Mouse (Mus musculus) liver, adult 2 months (tissue): Measurements from ENCODE around the gene Spaca9. TPM values are rescaled to one million over a fixed set of nuclear protein-coding genes. Genes with fewer than 3 reads are reported as not detected.

Experiments used
- DNase-seq: peaks from one replicate; pipeline ENCODE4 v3.0.0-alpha.2; 2011; ENCODE audit warnings: low read depth, low spot score; ENCODE audit errors: extremely low read depth
- H3K27ac ChIP-seq: fragments of 200-500 bp; replicated peaks from 2 replicates; pipeline ENCODE4 v1.5.1; 2012; ENCODE audit warnings: low read depth, mild to moderate bottlenecking, control low read depth, inconsistent platforms, low read length; ENCODE audit not compliant: insufficient read depth
- H3K27me3 ChIP-seq: fragments of 200-500 bp; 2 replicates; pipeline ENCODE4 v1.6.1; 2012; ENCODE audit warnings: mild to moderate bottlenecking, moderate library complexity, low read length, inconsistent platforms; ENCODE audit not compliant: control insufficient read depth, insufficient read depth
- H3K36me3 ChIP-seq: fragments of 200-500 bp; 2 replicates; pipeline ENCODE4 v1.6.1; 2012; ENCODE audit warnings: low read length, inconsistent platforms; ENCODE audit not compliant: control insufficient read depth, insufficient read depth
- H3K4me1 ChIP-seq: fragments of 200-500 bp; 2 replicates; pipeline ENCODE4 v1.6.1; 2011; ENCODE audit warnings: low read length; ENCODE audit not compliant: control insufficient read depth, insufficient read depth
- H3K4me3 ChIP-seq: fragments of 200-500 bp; 2 replicates; pipeline ENCODE4 v1.5.1; 2011; ENCODE audit warnings: low read depth, mild to moderate bottlenecking, control low read depth, low read length, moderate library complexity; ENCODE audit not compliant: insufficient read depth
- H3K79me2 ChIP-seq: fragments of 200-500 bp; 2 replicates; pipeline ENCODE4 v1.6.1; 2012; ENCODE audit warnings: inconsistent platforms, mild to moderate bottlenecking, low read length, moderate library complexity; ENCODE audit not compliant: control insufficient read depth, insufficient read depth
- H3K9ac ChIP-seq: fragments of 200-500 bp; 2 replicates; pipeline ENCODE4 v1.6.1; 2012; ENCODE audit warnings: low read depth, mild to moderate bottlenecking, control low read depth, inconsistent platforms, low read length
- CTCF ChIP-seq: fragments of 200-500 bp; IDR thresholded peaks from 2 replicates; pipeline ENCODE4 v1.5.1; 2011; ENCODE audit warnings: low read depth, low read length, control low read depth
- POLR2A ChIP-seq: fragments of 200-500 bp; IDR thresholded peaks from 2 replicates; pipeline ENCODE4 v1.6.1; 2011; ENCODE audit warnings: low read length, control low read depth; ENCODE audit not compliant: insufficient read depth; ENCODE audit errors: extremely low read depth
- WGBS: fragments of 180-500 bp; shearing (Covaris S2); methylation state at CpG from one replicate; pipeline ENCODE4 v1.1.7; 2018; 5-methylcytosine and 5-hydroxymethylcytosine counted together
- polyA plus RNA-seq: library from polyadenylated mRNA; depleted of rRNA; stranded (reverse); fragments of >200 nt; gene quantifications from 2 replicates; pipeline ENCODE4 v1.2.3, GENCODE M21; 2012
- total RNA-seq: library from RNA; depleted of rRNA; stranded (reverse); fragments of >200 nt; gene quantifications from 2 replicates; pipeline ENCODE4 v1.2.3, GENCODE M21; 2014

The Spaca9 gene
- total and polyA plus RNA-seq, 2 experiments: 0.26 TPM; not detected in 1

DNA sequence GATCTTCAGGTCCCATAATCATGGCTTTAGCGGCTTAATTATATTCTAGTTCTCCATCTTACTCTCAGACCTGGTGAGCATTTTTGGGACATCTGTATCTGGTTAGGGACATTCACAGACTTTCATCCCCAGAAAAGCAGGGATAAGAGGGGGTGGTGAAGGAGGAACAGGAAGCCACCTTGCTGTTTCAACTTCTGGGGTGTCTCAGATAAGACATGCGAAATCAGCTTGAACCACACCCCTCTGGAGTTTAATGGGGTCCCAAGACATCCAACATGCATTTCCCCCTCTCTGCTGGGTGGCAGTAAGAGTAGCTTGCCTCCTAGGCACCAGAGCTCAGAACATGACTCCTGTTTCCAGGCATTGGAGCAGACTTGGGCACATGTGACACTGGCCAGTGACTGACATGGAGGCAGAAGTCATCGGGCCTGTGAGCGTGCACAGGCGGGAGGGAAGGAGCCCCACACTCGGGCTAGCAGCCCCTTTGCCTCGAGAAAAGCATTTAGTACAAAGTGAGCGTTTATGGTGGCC is 6.6 kb upstream of the Spaca9 start:
- 71% methylated on average over 8 of the region's 8 CpGs for WGBS
- H3K27ac ChIP-seq: no peak overlapping the region
- DNase-seq: no peak
- TF ChIP-seq POLR2A: no peak
- TF ChIP-seq CTCF: no peak
- H3K79me2 ChIP-seq: no peaks in the 10 kb centered on the region
- no peaks in the 10 kb centered on the region for H3K36me3 ChIP-seq
- no peak overlapping the region for H3K9ac ChIP-seq
- no peaks in the 10 kb centered on the region for H3K4me1 ChIP-seq
- no peaks in the 10 kb centered on the region for H3K27me3 ChIP-seq
- H3K4me3 ChIP-seq: no peak overlapping the region

DNA sequence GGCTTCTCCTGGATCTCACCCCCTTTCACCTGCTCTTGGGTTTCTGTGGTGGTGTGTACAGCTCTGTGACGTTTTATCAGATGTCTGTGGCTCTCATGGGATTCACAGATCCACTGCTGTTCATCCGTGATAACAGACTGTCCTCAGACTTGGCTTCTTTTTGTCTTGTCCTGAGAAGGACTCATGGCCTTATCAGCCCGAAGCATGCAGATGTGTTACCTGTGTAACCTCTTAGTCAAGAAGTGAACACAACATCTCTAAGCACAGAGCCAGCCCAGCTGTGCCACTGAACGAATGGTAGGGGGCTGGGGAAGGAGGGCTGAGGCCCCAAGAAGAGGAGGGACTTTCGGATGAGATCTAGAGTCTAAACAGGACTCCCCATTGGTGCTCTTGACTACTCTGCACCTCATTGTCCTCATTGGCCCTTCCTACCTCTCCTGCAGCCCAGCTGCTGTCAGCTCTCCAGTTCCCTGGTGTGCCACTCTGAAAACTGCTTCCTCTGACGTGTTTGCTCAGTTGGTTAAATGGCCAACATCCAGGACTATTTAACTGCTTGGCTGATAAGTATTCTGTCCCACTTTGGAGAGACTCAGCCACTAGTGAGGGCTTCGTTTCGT is 2.2 kb upstream of the Spaca9 start:
- Histone ChIP-seq H3K27me3 (no peaks in the 10 kb centered on the region), H3K9ac (no peak overlapping the region), H3K4me3 (no peak overlapping the region), H3K36me3 (no peaks in the 10 kb centered on the region), H3K4me1 (0 out of 2 replicates have a peak, but pooled peaks cover 3% of the 10 kb centered on the region), H3K27ac (no peak overlapping the region), H3K79me2 (no peaks in the 10 kb centered on the region)
- TF ChIP-seq POLR2A (no peak), CTCF (no peak)
- 63% methylated on average over 8 of the region's 8 CpGs for WGBS
- no peak for DNase-seq

DNA sequence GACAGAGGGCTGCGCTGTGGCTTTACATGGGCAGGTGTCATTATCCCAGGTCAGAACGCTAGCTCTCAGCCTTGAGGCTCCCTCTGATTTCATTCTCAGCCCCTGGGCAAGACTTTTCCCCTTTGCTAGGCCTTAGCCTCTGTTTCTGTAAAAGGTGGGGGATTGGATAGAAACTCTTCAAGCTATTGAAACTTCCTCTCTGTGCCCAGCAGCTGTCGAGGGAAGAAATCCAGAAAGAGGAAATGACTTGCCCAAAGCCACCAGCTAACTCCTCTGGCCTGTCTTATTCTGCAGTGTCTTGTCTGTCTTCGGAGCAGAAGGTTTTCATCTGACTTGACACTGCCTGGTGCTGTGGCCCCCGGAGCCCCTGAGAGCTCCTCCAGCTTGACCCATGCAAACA is 961 bp downstream of the Spaca9 start:
- Histone ChIP-seq H3K36me3 (no peaks in the 10 kb centered on the region), H3K27me3 (no peaks in the 10 kb centered on the region), H3K4me1 (0 out of 2 replicates have a peak, but pooled peaks cover 3% of the 10 kb centered on the region), H3K27ac (no peak overlapping the region), H3K79me2 (no peaks in the 10 kb centered on the region), H3K9ac (no peak overlapping the region), H3K4me3 (no peak overlapping the region)
- DNase-seq: peak; percentile 6
- WGBS: 86% methylated on average over 5 of the region's 5 CpGs
- TF ChIP-seq CTCF: no peak
- TF ChIP-seq POLR2A: no peak

DNA sequence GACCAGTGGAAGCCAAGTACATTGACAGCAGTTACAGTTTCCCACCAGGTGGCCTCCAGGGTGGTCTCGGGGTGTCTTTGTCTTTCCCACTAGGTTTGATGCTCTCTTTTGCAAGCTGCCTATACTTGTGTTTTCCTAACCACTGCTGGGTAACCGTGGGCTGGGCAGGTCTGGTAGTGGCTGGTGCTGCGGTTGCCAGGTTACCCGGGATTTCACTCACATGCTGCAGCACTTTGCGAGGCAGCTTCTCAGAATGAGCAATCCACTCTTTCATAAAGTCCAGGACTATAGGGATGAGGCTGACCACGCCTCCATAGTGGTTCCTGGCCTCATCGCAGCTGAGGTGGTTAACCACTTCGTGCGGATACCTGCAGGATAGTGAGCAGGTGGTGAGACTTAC is 6.8 kb downstream of the Spaca9 start:
- Histone ChIP-seq H3K36me3 (no peaks in the 10 kb centered on the region), H3K4me3 (no peak overlapping the region), H3K4me1 (no peaks in the 10 kb centered on the region), H3K9ac (no peak overlapping the region), H3K27me3 (no peaks in the 10 kb centered on the region), H3K79me2 (no peaks in the 10 kb centered on the region), H3K27ac (no peak overlapping the region)
- TF ChIP-seq CTCF: no peak
- no peak for TF ChIP-seq POLR2A
- 84% methylated on average over 9 of the region's 9 CpGs for WGBS
- no peak for DNase-seq

DNA sequence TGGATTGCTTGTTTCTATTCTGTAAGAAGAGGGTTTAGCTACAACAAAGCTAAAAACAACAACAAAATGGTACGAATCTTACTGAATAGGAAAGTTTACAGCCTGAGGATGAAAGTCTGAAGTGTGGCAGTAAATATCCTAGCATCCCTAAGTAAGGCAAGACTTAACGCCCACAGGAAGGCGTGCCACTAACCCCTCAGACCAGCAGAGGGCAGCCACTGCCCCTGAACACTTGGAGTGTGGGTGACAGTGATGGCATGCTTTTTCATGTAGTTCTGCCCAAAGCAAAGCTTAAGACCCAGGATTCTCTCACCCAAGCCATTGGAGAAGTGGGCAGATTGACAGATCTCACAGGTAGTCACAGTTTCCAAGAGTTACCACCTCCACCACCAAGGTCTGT is 11.1 kb downstream of the Spaca9 start:
- Histone ChIP-seq H3K79me2 (no peaks in the 10 kb centered on the region), H3K9ac (no peak overlapping the region), H3K27me3 (no peaks in the 10 kb centered on the region), H3K36me3 (peaks cover 24% of the 10 kb centered on the region; the same call in 1 of the 2 replicates), H3K27ac (no peak overlapping the region), H3K4me1 (no peaks in the 10 kb centered on the region), H3K4me3 (no peak overlapping the region)
- no peak for DNase-seq
- 83% methylated on average over 3 of the region's 3 CpGs for WGBS
- TF ChIP-seq CTCF (peak; percentile 66), POLR2A (no peak)

DNA sequence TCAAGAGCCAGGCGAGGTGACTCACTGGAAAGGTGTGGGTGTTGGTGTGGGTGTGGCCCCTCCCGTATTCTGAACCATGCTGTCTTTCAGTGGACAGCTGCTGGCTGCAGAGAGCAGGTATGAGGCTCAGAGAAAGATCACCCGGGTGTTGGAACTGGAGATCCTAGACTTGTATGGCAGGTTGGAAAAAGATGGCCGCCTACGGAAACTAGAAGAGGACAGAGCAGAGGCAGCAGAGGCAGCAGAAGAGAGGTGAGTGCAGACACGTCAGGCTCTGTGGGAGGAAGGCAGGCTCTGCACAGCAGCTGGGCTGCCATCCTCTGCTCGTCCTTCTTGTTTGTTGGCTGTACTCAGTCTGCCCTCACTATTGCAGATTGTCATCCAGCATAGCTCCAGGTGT is 13.6 kb downstream of the Spaca9 start:
- WGBS: 90% methylated on average over 7 of the region's 7 CpGs
- Histone ChIP-seq H3K4me3 (no peak overlapping the region), H3K79me2 (no peaks in the 10 kb centered on the region), H3K27ac (no peak overlapping the region), H3K36me3 (peaks cover 34% of the 10 kb centered on the region; the same call in 1 of the 2 replicates), H3K9ac (no peak overlapping the region), H3K4me1 (no peaks in the 10 kb centered on the region), H3K27me3 (no peaks in the 10 kb centered on the region)
- TF ChIP-seq POLR2A (no peak), CTCF (no peak)
- DNase-seq: no peak
